Mouse (Mus musculus): ENCODE measurements around the gene Kmo.

DNA sequence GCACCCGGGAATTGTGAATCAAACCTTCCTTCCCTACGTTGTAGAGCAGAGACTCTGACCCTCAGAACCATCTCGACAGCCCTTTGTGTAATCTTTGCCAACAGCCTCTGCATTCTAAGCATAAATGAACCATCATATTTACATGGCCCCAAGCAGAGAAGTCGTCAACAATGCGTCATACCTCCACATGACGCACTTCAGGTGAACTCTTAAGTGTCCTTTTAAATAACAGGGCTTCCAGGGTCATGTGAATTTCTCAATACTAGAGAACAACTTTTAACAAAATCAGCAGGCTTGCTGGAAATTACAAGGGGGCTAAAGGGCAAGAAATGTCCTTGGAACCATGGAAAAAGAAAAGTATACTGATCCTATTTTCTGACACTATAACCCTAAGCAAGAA, 3.5 kb downstream of the Kmo start:
- TF ChIP-seq CTCF (IDR thresholded peaks at IDR 0.05; ENCODE audit: control insufficient read depth, insufficient read depth, low read length), result no peak
- TF ChIP-seq POLR2A (IDR thresholded peaks at IDR 0.05; ENCODE audit: borderline replicate concordance, control insufficient read depth, low read depth, low read length), result no peak
